ENCODE assay signal across 11 mouse cellular contexts in the genomic region with DNA sequence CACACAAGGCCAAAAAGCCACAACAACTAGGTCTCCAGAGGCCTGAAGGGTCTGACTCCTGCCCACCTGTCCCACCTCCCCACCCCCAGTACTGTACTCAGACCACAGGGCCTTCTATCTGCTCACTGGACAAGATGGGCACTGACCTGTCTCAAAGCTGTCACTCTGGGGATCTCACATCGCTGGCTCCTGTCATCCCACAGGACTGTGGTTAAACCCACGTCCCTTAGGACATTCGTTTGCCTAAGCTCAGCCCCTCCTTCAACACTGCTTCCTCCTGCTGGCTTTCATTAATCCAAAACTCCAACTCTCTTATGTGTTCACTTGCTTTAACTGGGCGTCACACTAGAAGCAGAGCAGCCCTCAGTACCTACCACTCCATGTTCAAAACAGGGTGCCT.
DNase-seq lines count a peak whose midpoint lies in the region; ATAC-seq and TF ChIP-seq lines count a peak whose summit lies in the region.
"Had no signal": no experiment of that assay in that cellular context is flagged by ENCODE, and none has a peak within 500 bp of the region (broad histone marks: within the 10 kb centered on the region; RNA-seq: fewer than 3 reads in every experiment).

No protein-coding gene starts in this region.

- H3K27ac ChIP-seq in gastrocnemius, adult 2 months: peak overlapping the region; percentile 31; the same call in 1 of the 2 replicates
- H3K27ac ChIP-seq in hindbrain, embryonic 12.5 days: 0 out of 2 replicates have a peak overlapping the region, but pooled peaks have one; percentile 4
- no peak overlapping the region for H3K27ac ChIP-seq in hindbrain, embryonic 14.5 days
- H3K27ac ChIP-seq in testis, adult 2 months (ENCODE audit: control insufficient read depth, insufficient read depth, low read depth, low read length): peak overlapping the region; percentile 54

- no peak for DNase-seq in gastrocnemius, adult 2 months
- no peak for DNase-seq in gastrocnemius, postnatal 36 days
- DNase-seq in hindbrain, embryonic 14.5 days (ENCODE audit: low spot score): no peak
- DNase-seq in testis, postnatal 14 days (ENCODE audit: low spot score): no peak
- no peak for DNase-seq in left cerebral cortex, postnatal 36 days (ENCODE audit: low spot score in 2 of 2)
- DNase-seq: kidney, adult 2 months; lung, postnatal 36 days; thymus, adult 2 months had no signal

- no peak for TF ChIP-seq POLR2A in testis, adult 2 months (IDR thresholded peaks at IDR 0.05; ENCODE audit: control insufficient read depth, low read depth, low read length)

- H3K9ac ChIP-seq in hindbrain, embryonic 12.5 days: no peak overlapping the region
- H3K9ac ChIP-seq in hindbrain, embryonic 14.5 days: no peak overlapping the region
- H3K9ac ChIP-seq: liver, embryonic 15.5 days had no signal

- H3K4me1 ChIP-seq in hindbrain, embryonic 12.5 days: peaks cover 14% of the 10 kb centered on the region
- peaks cover 8% of the 10 kb centered on the region; the same call in 1 of the 2 replicates for H3K4me1 ChIP-seq in hindbrain, embryonic 14.5 days (replicated peaks; ENCODE audit: control insufficient read depth, insufficient read depth, low read length)
- no peaks in the 10 kb centered on the region; the same call in 1 of the 2 replicates for H3K4me1 ChIP-seq in testis, adult 2 months (ENCODE audit: control insufficient read depth, insufficient read depth, low read length)

- no peak overlapping the region for H3K4me2 ChIP-seq in hindbrain, embryonic 12.5 days (replicated peaks)
- no peak overlapping the region for H3K4me2 ChIP-seq in hindbrain, embryonic 14.5 days (replicated peaks)
- H3K4me2 ChIP-seq: liver, embryonic 15.5 days had no signal

- 60% methylated on average over 4 of the region's 4 CpGs for WGBS in hindbrain, embryonic 12.5 days
- 57% methylated on average over 4 of the region's 4 CpGs for WGBS in hindbrain, embryonic 14.5 days

- ATAC-seq in hindbrain, embryonic 12.5 days (ENCODE audit: low FRiP score): no peak
- ATAC-seq in hindbrain, embryonic 14.5 days (ENCODE audit: low FRiP score): no peak

- TF ChIP-seq CTCF in gastrocnemius, adult 2 months (IDR thresholded peaks at IDR 0.05): no peak
- TF ChIP-seq CTCF in testis, adult 2 months (IDR thresholded peaks at IDR 0.05; ENCODE audit: control insufficient read depth, insufficient read depth, insufficient replicate concordance, low read depth, low read length): no peak

- no peaks in the 10 kb centered on the region for H3K9me3 ChIP-seq in hindbrain, embryonic 12.5 days (replicated peaks)
- H3K9me3 ChIP-seq in hindbrain, embryonic 14.5 days (ENCODE audit: control insufficient read depth, low read length): no peaks in the 10 kb centered on the region
- H3K9me3 ChIP-seq: liver, embryonic 15.5 days had no signal

- no peak overlapping the region for H3K4me3 ChIP-seq in gastrocnemius, adult 2 months
- H3K4me3 ChIP-seq in hindbrain, embryonic 12.5 days: no peak overlapping the region
- H3K4me3 ChIP-seq in hindbrain, embryonic 14.5 days (replicated peaks; ENCODE audit: low read length): no peak overlapping the region
- H3K4me3 ChIP-seq in testis, adult 2 months (ENCODE audit: control insufficient read depth, low read depth, low read length): no peak overlapping the region
- H3K4me3 ChIP-seq: liver, embryonic 15.5 days had no signal

- H3K36me3 ChIP-seq in hindbrain, embryonic 12.5 days: no peaks in the 10 kb centered on the region
- H3K36me3 ChIP-seq in hindbrain, embryonic 14.5 days (replicated peaks; ENCODE audit: control insufficient read depth, insufficient read depth): no peaks in the 10 kb centered on the region
- no peaks in the 10 kb centered on the region for H3K36me3 ChIP-seq in testis, adult 2 months (ENCODE audit: control insufficient read depth, insufficient read depth, low read length)
- H3K36me3 ChIP-seq: liver, embryonic 15.5 days had no signal

- no peaks in the 10 kb centered on the region for H3K27me3 ChIP-seq in hindbrain, embryonic 12.5 days
- H3K27me3 ChIP-seq in hindbrain, embryonic 14.5 days (ENCODE audit: control insufficient read depth, insufficient read depth, low read length): no peaks in the 10 kb centered on the region
- no peaks in the 10 kb centered on the region for H3K27me3 ChIP-seq in testis, adult 2 months (ENCODE audit: control insufficient read depth, insufficient read depth, low read length)
- H3K27me3 ChIP-seq: liver, embryonic 15.5 days had no signal

- intact Hi-C loops in gastrocnemius, adult 2 months (cut with DNase I): no loop called here
- intact Hi-C loops in gastrocnemius, postnatal 36 days (cut with DNase I): no loop called here
- intact Hi-C loops in left cerebral cortex, postnatal 36 days (cut with DNase I): no loop called here
